21 mouse cellular contexts compared by ENCODE assay signal in genomic region chr2:163923113-163923512, GRCm38 (mm10). TPM values are rescaled to one million over a fixed set of nuclear protein-coding genes. Genes with fewer than 3 reads are reported as not detected.
DNase-seq lines count a peak whose midpoint lies in the region; ATAC-seq and TF ChIP-seq lines count a peak whose summit lies in the region.
"Had no signal": no experiment of that assay in that cellular context is flagged by ENCODE, and none has a peak within 500 bp of the region (broad histone marks: within the 10 kb centered on the region; RNA-seq: fewer than 3 reads in every experiment).

No protein-coding gene starts in this region.

- TF ChIP-seq POLR2A in brain, embryonic 14.5 days (IDR thresholded peaks at IDR 0.05; ENCODE audit: borderline replicate concordance, extremely low read depth, insufficient read depth, insufficient read length, poor library complexity, severe bottlenecking): no peak

- no peaks in the 10 kb centered on the region for H3K36me3 ChIP-seq in midbrain, postnatal 0 days (ENCODE audit: insufficient read depth, low read length)
- no peaks in the 10 kb centered on the region for H3K36me3 ChIP-seq in midbrain, embryonic 15.5 days (replicated peaks)
- H3K36me3 ChIP-seq: embryonic facial prominence, embryonic 15.5 days; forebrain, embryonic 15.5 days; G1E; hindbrain, embryonic 10.5 days; limb, embryonic 10.5 days; midbrain, embryonic 12.5 days had no signal

- H3K9ac ChIP-seq in midbrain, postnatal 0 days (replicated peaks; ENCODE audit: low read length, poor library complexity, severe bottlenecking): no peak overlapping the region
- no peak overlapping the region for H3K9ac ChIP-seq in midbrain, embryonic 15.5 days
- H3K9ac ChIP-seq: embryonic facial prominence, embryonic 15.5 days; forebrain, embryonic 15.5 days; midbrain, embryonic 12.5 days had no signal

- H3K4me3 ChIP-seq in layer of hippocampus, adult 2 months: no peak overlapping the region
- no peak overlapping the region for H3K4me3 ChIP-seq in midbrain, postnatal 0 days (ENCODE audit: low read depth, low read length)
- no peak overlapping the region for H3K4me3 ChIP-seq in midbrain, embryonic 15.5 days
- H3K4me3 ChIP-seq: embryonic facial prominence, embryonic 15.5 days; forebrain, embryonic 15.5 days; hindbrain, embryonic 10.5 days; limb, embryonic 10.5 days; midbrain, embryonic 12.5 days had no signal

- H3K27ac ChIP-seq in layer of hippocampus, adult 2 months: no peak overlapping the region
- H3K27ac ChIP-seq in midbrain, postnatal 0 days (ENCODE audit: low read depth, low read length): no peak overlapping the region
- no peak overlapping the region for H3K27ac ChIP-seq in midbrain, embryonic 15.5 days
- H3K27ac ChIP-seq: embryonic facial prominence, embryonic 15.5 days; forebrain, embryonic 15.5 days; hindbrain, embryonic 10.5 days; limb, embryonic 10.5 days; midbrain, embryonic 12.5 days had no signal

- peak; percentile 57 for DNase-seq in adrenal gland, postnatal 14 days
- DNase-seq in adrenal gland, postnatal 10 days: no peak
- no peak for DNase-seq in layer of hippocampus, adult 2 months (ENCODE audit: low spot score in 2 of 2)
- DNase-seq in layer of hippocampus, adult 8-10 months (ENCODE audit: low spot score in 2 of 2): no peak
- DNase-seq in midbrain, postnatal 0 days (ENCODE audit: low spot score): no peak
- no peak for DNase-seq in brain, embryonic 14.5 days (ENCODE audit: low read depth)
- no peak for DNase-seq in embryo, embryonic 9.5 days (ENCODE audit: extremely low spot score)
- DNase-seq: adrenal gland, postnatal 25 days; gastrocnemius, postnatal 10 days; heart, adult 11 months; kidney, postnatal 25 days; lung, postnatal 14 days; thymus, adult 18-20 months had no signal

- TF ChIP-seq CTCF in layer of hippocampus, adult 2 months (conservative IDR thresholded peaks at IDR 0.05): peak; percentile 57
- TF ChIP-seq CTCF in midbrain, postnatal 0 days (IDR thresholded peaks at IDR 0.05): peak; percentile 35; the same call in 1 of the 2 replicates
- peak; percentile 20; the same call in 1 of the 2 replicates for TF ChIP-seq CTCF in brain, embryonic 14.5 days (IDR thresholded peaks at IDR 0.05; ENCODE audit: borderline replicate concordance, extremely low read depth, insufficient read depth, insufficient read length)

- no peaks in the 10 kb centered on the region for H3K9me3 ChIP-seq in midbrain, postnatal 0 days (ENCODE audit: low read length)
- no peaks in the 10 kb centered on the region for H3K9me3 ChIP-seq in midbrain, embryonic 15.5 days
- H3K9me3 ChIP-seq: embryonic facial prominence, embryonic 15.5 days; forebrain, embryonic 15.5 days; hindbrain, embryonic 10.5 days; limb, embryonic 10.5 days; midbrain, embryonic 12.5 days had no signal

- no peak overlapping the region for H3K4me2 ChIP-seq in midbrain, postnatal 0 days (ENCODE audit: low read depth, low read length, poor library complexity, severe bottlenecking)
- H3K4me2 ChIP-seq in midbrain, embryonic 15.5 days: no peak overlapping the region
- H3K4me2 ChIP-seq: embryonic facial prominence, embryonic 15.5 days; forebrain, embryonic 15.5 days; heart, embryonic 11.5 days; midbrain, embryonic 12.5 days had no signal

- no peak for ATAC-seq in midbrain, postnatal 0 days (ENCODE audit: low FRiP score)
- ATAC-seq in midbrain, embryonic 15.5 days (replicated peaks): no peak
- ATAC-seq: forebrain, embryonic 15.5 days had no signal

- 56% methylated on average over 9 of the region's 9 CpGs for WGBS in midbrain, postnatal 0 days
- 57% methylated on average over 9 of the region's 9 CpGs for WGBS in midbrain, embryonic 15.5 days

- peaks cover 5% of the 10 kb centered on the region; the same call in 1 of the 2 replicates for H3K4me1 ChIP-seq in midbrain, postnatal 0 days (ENCODE audit: insufficient read depth, low read length)
- peaks cover 11% of the 10 kb centered on the region for H3K4me1 ChIP-seq in midbrain, embryonic 15.5 days

- no peaks in the 10 kb centered on the region for H3K27me3 ChIP-seq in midbrain, postnatal 0 days (ENCODE audit: insufficient read depth, low read length)
- H3K27me3 ChIP-seq in midbrain, embryonic 15.5 days (replicated peaks): peaks cover 13% of the 10 kb centered on the region

RNA-seq across cellular contexts. Expression of gene Rims4, which starts 4.6 kb away (rescaled TPM):
- total RNA-seq in adrenal gland, postnatal 14 days (2021): 72.1 and 92.7 TPM in 2 replicates
- 10 to 100 TPM; 57.7 to 63.4 TPM for total RNA-seq in adrenal gland, postnatal 10 days (2021)
- 10 to 100 TPM; 37.0 to 39.9 TPM for total RNA-seq in layer of hippocampus, adult 2 months (2021)
- total RNA-seq in layer of hippocampus, adult 8-10 months (2022): 10 to 100 TPM; 34.0 to 50.8 (median 41.7) TPM
- 85.1 and 85.3 TPM in 2 replicates for total RNA-seq in midbrain, postnatal 0 days (2014; rRNA removed)
- 18.4 and 22.8 TPM in 2 replicates for polyA plus RNA-seq in midbrain, postnatal 0 days (2015; fragmentation: Nextera tagmentation; extraction: Ambion mirVana)
- 21.1 TPM in 2 replicates for polyA plus RNA-seq in midbrain, embryonic 15.5 days (2015; fragmentation: Nextera tagmentation; extraction: Ambion mirVana)
- polyA plus RNA-seq in brain, embryonic 14.5 days (2012; rRNA removed): 5.6 and 13.4 TPM in 2 replicates
- polyA plus RNA-seq: G1E had no signal
